Mouse (Mus musculus) cerebellum, adult 2 months (tissue): ENCODE measurements around the gene Terb2.

Experiments used
- CTCF ChIP-seq: fragments of 200-500 bp; IDR thresholded peaks from 2 replicates; pipeline ENCODE4 v1.5.1; 2011; ENCODE audit warnings: low read depth, mild to moderate bottlenecking, control low read depth, low read length, moderate library complexity, borderline replicate concordance; ENCODE audit not compliant: insufficient read depth
- POLR2A ChIP-seq: fragments of 200-500 bp; IDR thresholded peaks from 2 replicates; pipeline ENCODE4 v1.6.1; 2011; ENCODE audit warnings: low read length, control low read depth, borderline replicate concordance; ENCODE audit not compliant: insufficient read depth

- no peak for TF ChIP-seq CTCF
- TF ChIP-seq POLR2A, result no peak
These were observed 22.5 kb upstream of the Terb2 start for GRCm38 (mm10) chr2:122163430-122164195.
